23 mouse cellular contexts compared by ENCODE assay signal in the genomic region with DNA sequence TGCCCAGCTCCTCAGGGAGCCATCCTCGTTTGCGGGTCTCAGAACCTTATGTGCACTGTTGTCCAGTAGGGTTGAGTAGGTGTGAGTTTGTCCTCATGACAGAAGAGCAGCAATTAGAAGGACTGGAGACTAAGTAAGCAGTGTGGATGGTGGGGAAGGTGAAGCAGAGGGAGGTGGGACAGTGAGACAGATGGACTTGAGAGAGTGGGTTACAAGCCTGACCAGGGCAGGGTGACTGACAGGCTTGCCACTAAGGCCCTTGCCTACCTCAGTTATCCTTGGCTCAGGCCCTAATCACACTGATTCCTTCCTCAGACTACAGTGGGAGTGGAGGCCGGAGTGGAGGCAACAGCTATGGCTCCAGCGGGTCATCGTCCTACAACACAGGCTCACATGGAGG. TPM values are rescaled to one million over a fixed set of nuclear protein-coding genes. Genes with fewer than 3 reads are reported as not detected.
DNase-seq lines count a peak whose midpoint lies in the region; ATAC-seq and TF ChIP-seq lines count a peak whose summit lies in the region.
"Had no signal": no experiment of that assay in that cellular context is flagged by ENCODE, and none has a peak within 500 bp of the region (broad histone marks: within the 10 kb centered on the region; RNA-seq: fewer than 3 reads in every experiment).

No protein-coding gene starts in this region.

- ATAC-seq in heart, embryonic 15.5 days (replicated peaks; ENCODE audit: insufficient number of reproducible peaks, insufficient read depth, low FRiP score, low read depth): no peak
- peak; percentile 6; the same call in 1 of the 2 replicates for ATAC-seq in liver, embryonic 12.5 days
- no peak for ATAC-seq in liver, embryonic 11.5 days (replicated peaks; ENCODE audit: low FRiP score)
- ATAC-seq: activated CD4-positive, CD25-positive, alpha-beta regulatory T cell, adult 4 months; CD4-positive, CD25-positive, alpha-beta regulatory T cell, adult 4 months; Patski had no signal

- H3K27me3 ChIP-seq in heart, embryonic 15.5 days: no peaks in the 10 kb centered on the region
- H3K27me3 ChIP-seq in liver, embryonic 12.5 days (replicated peaks): no peaks in the 10 kb centered on the region
- H3K27me3 ChIP-seq in liver, embryonic 11.5 days (replicated peaks; ENCODE audit: control insufficient read depth, insufficient read depth, low read length): no peaks in the 10 kb centered on the region
- H3K27me3 ChIP-seq in MEL (ENCODE audit: control insufficient read depth in 1 of 2, insufficient read depth in 2 of 2, low read length in 2 of 2): no peaks in the 10 kb centered on the region
- H3K27me3 ChIP-seq: CH12.LX, Patski had no signal

- H3K9me3 ChIP-seq in heart, embryonic 15.5 days (replicated peaks): no peaks in the 10 kb centered on the region
- no peaks in the 10 kb centered on the region for H3K9me3 ChIP-seq in liver, embryonic 12.5 days (replicated peaks)
- H3K9me3 ChIP-seq in liver, embryonic 11.5 days (ENCODE audit: control insufficient read depth, low read length): no peaks in the 10 kb centered on the region
- H3K9me3 ChIP-seq in MEL (replicated peaks; ENCODE audit: insufficient read depth, low read length): no peaks in the 10 kb centered on the region
- H3K9me3 ChIP-seq: G1E had no signal

- no peaks in the 10 kb centered on the region for H3K79me2 ChIP-seq in MEL (ENCODE audit: control insufficient read depth, insufficient read depth, low read length, poor library complexity)

- no peak for TF ChIP-seq CTCF in layer of hippocampus, adult 2 months (conservative IDR thresholded peaks at IDR 0.05)
- TF ChIP-seq CTCF in MEL (IDR thresholded peaks at IDR 0.05 in 2 of 3, conservative IDR thresholded peaks at IDR 0.05 in 1 of 3; ENCODE audit: control insufficient read depth in 1 of 3, insufficient read depth in 1 of 3, low read depth in 2 of 3, low read length in 3 of 3, poor library complexity in 1 of 3, severe bottlenecking in 1 of 3): no peak

- no peak overlapping the region for H3K27ac ChIP-seq in heart, embryonic 15.5 days
- H3K27ac ChIP-seq in layer of hippocampus, adult 2 months: peak overlapping the region; percentile 79; the same call in 1 of the 2 replicates
- no peak overlapping the region for H3K27ac ChIP-seq in liver, embryonic 12.5 days
- no peak overlapping the region for H3K27ac ChIP-seq in liver, embryonic 11.5 days (ENCODE audit: low read depth, low read length)
- no peak overlapping the region for H3K27ac ChIP-seq in MEL (ENCODE audit: control insufficient read depth, low read depth, low read length)

- H3K4me2 ChIP-seq in heart, embryonic 15.5 days: no peak overlapping the region
- no peak overlapping the region for H3K4me2 ChIP-seq in liver, embryonic 12.5 days
- no peak overlapping the region for H3K4me2 ChIP-seq in liver, embryonic 11.5 days

- DNase-seq in heart, adult 11 months: no peak
- no peak for DNase-seq in layer of hippocampus, adult 2 months (ENCODE audit: low spot score in 2 of 2)
- no peak for DNase-seq in layer of hippocampus, postnatal 25 days (ENCODE audit: extremely low spot score in 1 of 2, low spot score in 1 of 2)
- DNase-seq in liver, embryonic 11.5 days (ENCODE audit: low spot score): no peak
- DNase-seq in MEL (ENCODE audit: low read depth, low spot score): no peak
- no peak for DNase-seq in thymus, postnatal 25 days
- DNase-seq: adrenal gland, adult 2 months; adrenal gland, adult 8-10 months; adrenal gland, postnatal 10 days; adrenal gland, postnatal 14 days; adrenal gland, postnatal 25 days; adrenal gland, postnatal 36 days; B cell, adult 2 months; cerebellum, adult 11 months; cerebellum, adult 11-12 months; cerebellum, adult 18-20 months had no signal

- no peak for TF ChIP-seq EP300 in MEL (IDR thresholded peaks at IDR 0.05; ENCODE audit: low read depth in 1 of 2, low read length in 2 of 2)

- peaks cover 65% of the 10 kb centered on the region for H3K36me3 ChIP-seq in heart, embryonic 15.5 days
- peaks cover 81% of the 10 kb centered on the region for H3K36me3 ChIP-seq in liver, embryonic 12.5 days
- peaks cover 62% of the 10 kb centered on the region for H3K36me3 ChIP-seq in liver, embryonic 11.5 days (ENCODE audit: control insufficient read depth, insufficient read depth, low read length)
- peaks cover 0 to 48% of the 10 kb centered on the region in 2 experiments; a peak in 2 of 4 replicates for H3K36me3 ChIP-seq in MEL (ENCODE audit: control insufficient read depth in 1 of 2, insufficient read depth in 2 of 2, low read length in 2 of 2)

- no peak overlapping the region for H3K4me3 ChIP-seq in heart, embryonic 15.5 days
- H3K4me3 ChIP-seq in layer of hippocampus, adult 2 months: no peak overlapping the region
- no peak overlapping the region for H3K4me3 ChIP-seq in liver, embryonic 12.5 days
- no peak overlapping the region for H3K4me3 ChIP-seq in liver, embryonic 11.5 days (ENCODE audit: low read depth, low read length)
- H3K4me3 ChIP-seq in MEL (ENCODE audit: control insufficient read depth in 1 of 2, insufficient read depth in 1 of 2, low read depth in 2 of 2, low read length in 2 of 2): no peak overlapping the region

- peaks cover 16% of the 10 kb centered on the region for H3K4me1 ChIP-seq in heart, embryonic 15.5 days (replicated peaks)
- H3K4me1 ChIP-seq in liver, embryonic 12.5 days: no peaks in the 10 kb centered on the region
- H3K4me1 ChIP-seq in liver, embryonic 11.5 days (replicated peaks; ENCODE audit: control insufficient read depth, insufficient read depth, low read length): no peaks in the 10 kb centered on the region
- no peaks in the 10 kb centered on the region for H3K4me1 ChIP-seq in MEL (ENCODE audit: control insufficient read depth in 1 of 2, insufficient read depth in 2 of 2, low read length in 2 of 2)

- TF ChIP-seq POLR2A in MEL (IDR thresholded peaks at IDR 0.05; ENCODE audit: control insufficient read depth in 1 of 2, insufficient read depth in 1 of 2, low read depth in 1 of 2, low read length in 2 of 2, poor library complexity in 1 of 2): 0 out of 4 replicates have a peak, but pooled peaks of 1 of the 2 experiments have one; percentile 3

- 0 out of 2 replicates have a peak overlapping the region, but pooled peaks have one; percentile 15 for H3K9ac ChIP-seq in heart, embryonic 15.5 days
- H3K9ac ChIP-seq in liver, embryonic 12.5 days: no peak overlapping the region
- no peak overlapping the region for H3K9ac ChIP-seq in liver, embryonic 11.5 days (ENCODE audit: low read depth, low read length)
- no peak overlapping the region for H3K9ac ChIP-seq in MEL (ENCODE audit: control insufficient read depth, low read depth, low read length, poor library complexity, severe bottlenecking)

- WGBS in heart, embryonic 15.5 days: 94% methylated on average over 5 of the region's 5 CpGs
- 89% methylated on average over 5 of the region's 5 CpGs for WGBS in liver, embryonic 12.5 days (ENCODE audit: insufficient replicate concordance)
- 93% methylated on average over 5 of the region's 5 CpGs for WGBS in liver, embryonic 11.5 days

- TF ChIP-seq RAD21 in MEL (IDR thresholded peaks at IDR 0.05; ENCODE audit: low read depth, low read length): no peak

TF ChIP-seq in MEL, 35 proteins besides CTCF, POLR2A, EP300 and RAD21:
- TF ChIP-seq HCFC1 (IDR thresholded peaks at IDR 0.05; ENCODE audit: low read depth, low read length) (no peak), ZNF384 (IDR thresholded peaks at IDR 0.05; ENCODE audit: low read depth, low read length) (no peak), GABPA (IDR thresholded peaks at IDR 0.05; ENCODE audit: low read depth, low read length) (no peak), POLR2AphosphoS5 (IDR thresholded peaks at IDR 0.05; ENCODE audit: borderline replicate concordance, low read depth, low read length) (peak; percentile 92), UBTF (IDR thresholded peaks at IDR 0.05; ENCODE audit: borderline replicate concordance, insufficient read depth, low read depth, low read length) (no peak), POLR2AphosphoS2 (IDR thresholded peaks at IDR 0.05; ENCODE audit: low read length) (no peak; the same call in 1 of the 2 replicates)

RNA-seq across cellular contexts. Expression of gene Qtrt1, which starts 7.9 kb away (rescaled TPM):
- 23.8 and 28.1 TPM in 2 replicates for polyA plus RNA-seq in heart, embryonic 15.5 days (2015; fragmentation: Nextera tagmentation; extraction: Ambion mirVana)
- 10 to 100 TPM; 31.2 to 46.2 TPM for total RNA-seq in layer of hippocampus, adult 2 months (2021)
- 10 to 100 TPM; 21.4 to 31.6 TPM for total RNA-seq in layer of hippocampus, postnatal 25 days (2021)
- 31.2 and 32.7 TPM in 2 replicates for polyA plus RNA-seq in liver, embryonic 12.5 days (2016; fragmentation: Nextera tagmentation; extraction: Ambion mirVana)
- polyA plus RNA-seq in liver, embryonic 11.5 days (2014; fragmentation: Nextera tagmentation; extraction: Ambion mirVana): 59.2 and 60.2 TPM in 2 replicates
- total RNA-seq in MEL (2012; rRNA removed): 173 and 199 TPM in 2 replicates
- polyA plus RNA-seq in MEL (2012; ENCODE audit: insufficient read depth in 1 of 2, insufficient read length in 2 of 2, low read depth in 1 of 2, low replicate concordance in 2 of 2, missing spikeins in 1 of 2): 100 to 1,000 TPM in 1 of 2 experiments, not detected in 1; 244 TPM

RNA-seq across cellular contexts. Expression of gene Dnm2, which starts 21.0 kb away (rescaled TPM):
- polyA plus RNA-seq in heart, embryonic 15.5 days (2015; fragmentation: Nextera tagmentation; extraction: Ambion mirVana): 60.0 and 73.6 TPM in 2 replicates
- total RNA-seq in layer of hippocampus, adult 2 months (2021): 10 to 100 TPM; 58.0 to 69.6 TPM
- 10 to 100 TPM; 55.2 to 77.1 TPM for total RNA-seq in layer of hippocampus, postnatal 25 days (2021)
- polyA plus RNA-seq in liver, embryonic 12.5 days (2016; fragmentation: Nextera tagmentation; extraction: Ambion mirVana): 72.2 and 75.5 TPM in 2 replicates
- 72.7 and 79.5 TPM in 2 replicates for polyA plus RNA-seq in liver, embryonic 11.5 days (2014; fragmentation: Nextera tagmentation; extraction: Ambion mirVana)
- total RNA-seq in MEL (2012; rRNA removed): 110 and 117 TPM in 2 replicates
- 100 to 1,000 TPM; 237 to 832 TPM for polyA plus RNA-seq in MEL (2012; ENCODE audit: insufficient read depth in 1 of 2, insufficient read length in 2 of 2, low read depth in 1 of 2, low replicate concordance in 2 of 2, missing spikeins in 1 of 2)

RNA-seq across cellular contexts. Expression of gene Ilf3, which starts 36.1 kb away (rescaled TPM):
- 88.1 and 118 TPM in 2 replicates for polyA plus RNA-seq in heart, embryonic 15.5 days (2015; fragmentation: Nextera tagmentation; extraction: Ambion mirVana)
- total RNA-seq in layer of hippocampus, adult 2 months (2021): 100 to 1,000 TPM; 106 to 108 TPM
- 10 to 100 TPM; 85.6 to 92.6 TPM for total RNA-seq in layer of hippocampus, postnatal 25 days (2021)
- polyA plus RNA-seq in liver, embryonic 12.5 days (2016; fragmentation: Nextera tagmentation; extraction: Ambion mirVana): 84.1 and 85.3 TPM in 2 replicates
- 141 and 149 TPM in 2 replicates for polyA plus RNA-seq in liver, embryonic 11.5 days (2014; fragmentation: Nextera tagmentation; extraction: Ambion mirVana)
- total RNA-seq in MEL (2012; rRNA removed): 210 and 235 TPM in 2 replicates
- 100 to 1,000 TPM in 1 of 2 experiments, 10 to 100 TPM in 1; 67.4 to 519 TPM for polyA plus RNA-seq in MEL (2012; ENCODE audit: insufficient read depth in 1 of 2, insufficient read length in 2 of 2, low read depth in 1 of 2, low replicate concordance in 2 of 2, missing spikeins in 1 of 2)
